Mouse (Mus musculus): ENCODE data around the gene Spice1. TPM values are rescaled to one million over a fixed set of nuclear protein-coding genes. Genes with fewer than 3 reads are reported as not detected.

Spice1 gene
- 17.1 and 17.7 TPM in 2 replicates for polyA plus RNA-seq (2015; fragmentation: Nextera tagmentation; extraction: Ambion mirVana)

- H3K9ac ChIP-seq = peak within 1 kb of the TSS; percentile 68
- under 1% methylated on average over 67 of the region's 67 CpGs for WGBS
Observed at GRCm38 (mm10) chr16:44347071-44347901, at the start of gene Spice1. Gene Spice1, plus strand, starts transcription at chr16:44347121.

GRCm38 (mm10) chr16:44299438-44300093, 47.4 kb upstream of the Spice1 start:
- WGBS = 82% methylated on average over 20 of the region's 20 CpGs
- no peak for ATAC-seq (ENCODE audit: low FRiP score)
- H3K4me2 ChIP-seq = no peak overlapping the region
- H3K9me3 ChIP-seq = no peaks in the 10 kb centered on the region
- H3K4me3 ChIP-seq = no peak overlapping the region
- H3K27me3 ChIP-seq = no peaks in the 10 kb centered on the region
- H3K27ac ChIP-seq = no peak overlapping the region
- no peaks in the 10 kb centered on the region for H3K36me3 ChIP-seq
- no peaks in the 10 kb centered on the region for H3K4me1 ChIP-seq (replicated peaks)
- H3K9ac ChIP-seq = no peak overlapping the region

More at GRCm38 (mm10) chr16:44347071-44347901, at the start of gene Spice1:
- no peaks in the 10 kb centered on the region for H3K9me3 ChIP-seq
- H3K27ac ChIP-seq = peak within 1 kb of the TSS; percentile 67
- H3K4me3 ChIP-seq = peak within 1 kb of the TSS; percentile 55
- no peaks in the 10 kb centered on the region for H3K27me3 ChIP-seq
- peak within 1 kb of the TSS; percentile 64 for H3K4me2 ChIP-seq
- ATAC-seq (ENCODE audit: low FRiP score) = peak; percentile 100
- H3K36me3 ChIP-seq = no peaks in the 10 kb centered on the region
- H3K4me1 ChIP-seq (replicated peaks) = peaks cover 13% of the 10 kb centered on the region

GRCm38 (mm10) chr16:44302126-44302892, 44.6 kb upstream of the Spice1 start:
- WGBS = 61% methylated on average over 10 of the region's 10 CpGs
- H3K9me3 ChIP-seq = no peaks in the 10 kb centered on the region
- H3K27me3 ChIP-seq = no peaks in the 10 kb centered on the region
- no peak overlapping the region for H3K4me2 ChIP-seq
- H3K4me3 ChIP-seq = no peak overlapping the region
- H3K27ac ChIP-seq = no peak overlapping the region
- no peaks in the 10 kb centered on the region for H3K36me3 ChIP-seq
- no peaks in the 10 kb centered on the region for H3K4me1 ChIP-seq (replicated peaks)
- H3K9ac ChIP-seq = no peak overlapping the region
- ATAC-seq (ENCODE audit: low FRiP score) = no peak

GRCm38 (mm10) chr16:44303822-44304221, 43.1 kb upstream of the Spice1 start:
- ATAC-seq (ENCODE audit: low FRiP score) = no peak
- Histone ChIP-seq H3K36me3 (no peaks in the 10 kb centered on the region), H3K27ac (no peak overlapping the region), H3K4me2 (no peak overlapping the region), H3K4me1 (replicated peaks) (no peaks in the 10 kb centered on the region), H3K9ac (no peak overlapping the region), H3K9me3 (no peaks in the 10 kb centered on the region), H3K4me3 (no peak overlapping the region), H3K27me3 (no peaks in the 10 kb centered on the region)
- 81% methylated on average over 2 of the region's 2 CpGs for WGBS

- ATAC-seq (ENCODE audit: low FRiP score) = no peak
- Histone ChIP-seq H3K4me1 (replicated peaks) (no peaks in the 10 kb centered on the region), H3K27me3 (no peaks in the 10 kb centered on the region), H3K9me3 (no peaks in the 10 kb centered on the region), H3K9ac (no peak overlapping the region), H3K4me2 (no peak overlapping the region), H3K4me3 (no peak overlapping the region), H3K27ac (no peak overlapping the region), H3K36me3 (no peaks in the 10 kb centered on the region)
- 69% methylated on average over 3 of the region's 3 CpGs for WGBS
Observed at GRCm38 (mm10) chr16:44305606-44306005, 41.3 kb upstream of the Spice1 start.

GRCm38 (mm10) chr16:44313422-44313821, 33.5 kb upstream of the Spice1 start:
- WGBS = 82% methylated on average over 4 of the region's 4 CpGs
- Histone ChIP-seq H3K27ac (no peak overlapping the region), H3K27me3 (no peaks in the 10 kb centered on the region), H3K36me3 (no peaks in the 10 kb centered on the region), H3K4me3 (no peak overlapping the region), H3K4me2 (no peak overlapping the region), H3K4me1 (replicated peaks) (0 out of 2 replicates have a peak, but pooled peaks cover 2% of the 10 kb centered on the region), H3K9ac (no peak overlapping the region), H3K9me3 (no peaks in the 10 kb centered on the region)
- no peak for ATAC-seq (ENCODE audit: low FRiP score)

GRCm38 (mm10) chr16:44316350-44316749, 30.6 kb upstream of the Spice1 start:
- Histone ChIP-seq H3K9ac (no peak overlapping the region), H3K27ac (no peak overlapping the region), H3K27me3 (no peaks in the 10 kb centered on the region), H3K9me3 (no peaks in the 10 kb centered on the region), H3K36me3 (no peaks in the 10 kb centered on the region), H3K4me2 (no peak overlapping the region), H3K4me1 (replicated peaks) (peaks cover 6% of the 10 kb centered on the region; the same call in 1 of the 2 replicates), H3K4me3 (no peak overlapping the region)
- ATAC-seq (ENCODE audit: low FRiP score) = no peak
- 76% methylated on average over 4 of the region's 4 CpGs for WGBS

- WGBS = 59% methylated on average over 3 of the region's 3 CpGs
- Histone ChIP-seq H3K9me3 (no peaks in the 10 kb centered on the region), H3K36me3 (no peaks in the 10 kb centered on the region), H3K4me2 (no peak overlapping the region), H3K27me3 (no peaks in the 10 kb centered on the region), H3K4me3 (no peak overlapping the region), H3K27ac (no peak overlapping the region), H3K4me1 (replicated peaks) (peaks cover 6% of the 10 kb centered on the region; the same call in 1 of the 2 replicates), H3K9ac (no peak overlapping the region)
- ATAC-seq (ENCODE audit: low FRiP score) = no peak
Observed at GRCm38 (mm10) chr16:44320232-44320631, 26.7 kb upstream of the Spice1 start.

- ATAC-seq (ENCODE audit: low FRiP score) = no peak
- 80% methylated on average over 4 of the region's 4 CpGs for WGBS
- H3K27ac ChIP-seq = no peak overlapping the region
- no peak overlapping the region for H3K9ac ChIP-seq
- H3K9me3 ChIP-seq = no peaks in the 10 kb centered on the region
- H3K36me3 ChIP-seq = no peaks in the 10 kb centered on the region
- H3K27me3 ChIP-seq = peaks cover 19% of the 10 kb centered on the region
- peaks cover 22% of the 10 kb centered on the region for H3K4me1 ChIP-seq (replicated peaks)
- no peak overlapping the region for H3K4me2 ChIP-seq
- no peak overlapping the region for H3K4me3 ChIP-seq
Observed at GRCm38 (mm10) chr16:44328644-44329043, 18.3 kb upstream of the Spice1 start.

- Histone ChIP-seq H3K9ac (no peak overlapping the region), H3K27ac (no peak overlapping the region), H3K4me1 (replicated peaks) (peaks cover 22% of the 10 kb centered on the region), H3K4me2 (no peak overlapping the region), H3K9me3 (no peaks in the 10 kb centered on the region), H3K4me3 (no peak overlapping the region), H3K27me3 (peaks cover 32% of the 10 kb centered on the region), H3K36me3 (no peaks in the 10 kb centered on the region)
- ATAC-seq (ENCODE audit: low FRiP score) = no peak
- 78% methylated on average over 9 of the region's 9 CpGs for WGBS
Observed at GRCm38 (mm10) chr16:44330657-44331056, 16.3 kb upstream of the Spice1 start.

- H3K4me2 ChIP-seq = peak overlapping the region; percentile 99; the same call in 1 of the 2 replicates
- H3K27ac ChIP-seq = no peak overlapping the region
- no peaks in the 10 kb centered on the region for H3K36me3 ChIP-seq
- ATAC-seq (ENCODE audit: low FRiP score) = peak; percentile 57
- peaks cover 32% of the 10 kb centered on the region for H3K27me3 ChIP-seq
- peaks cover 22% of the 10 kb centered on the region for H3K4me1 ChIP-seq (replicated peaks)
- no peak overlapping the region for H3K4me3 ChIP-seq
- H3K9me3 ChIP-seq = no peaks in the 10 kb centered on the region
- H3K9ac ChIP-seq = no peak overlapping the region
- 15% methylated on average over 9 of the region's 9 CpGs for WGBS
Observed at GRCm38 (mm10) chr16:44331154-44331553, 15.8 kb upstream of the Spice1 start.

- Histone ChIP-seq H3K4me1 (replicated peaks) (peaks cover 22% of the 10 kb centered on the region), H3K4me2 (peak overlapping the region; percentile 99), H3K27me3 (peaks cover 32% of the 10 kb centered on the region), H3K9ac (peak overlapping the region; percentile 81), H3K4me3 (peak overlapping the region; percentile 68), H3K27ac (no peak overlapping the region), H3K9me3 (no peaks in the 10 kb centered on the region), H3K36me3 (no peaks in the 10 kb centered on the region)
- 10% methylated on average over 6 of the region's 6 CpGs for WGBS
- ATAC-seq (ENCODE audit: low FRiP score) = peak; percentile 28; the same call in 1 of the 2 replicates
Observed at GRCm38 (mm10) chr16:44331671-44331994, 15.3 kb upstream of the Spice1 start.

Data from hindbrain, embryonic 13.5 days (tissue).